ENCODE assay signal across 13 mouse cellular contexts in genomic region chr6:134388424-134389110, GRCm38 (mm10). TPM values are rescaled to one million over a fixed set of nuclear protein-coding genes. Genes with fewer than 3 reads are reported as not detected.
DNase-seq lines count a peak whose midpoint lies in the region; ATAC-seq lines count a peak whose summit lies in the region.
"Had no signal": no experiment of that assay in that cellular context is flagged by ENCODE, and none has a peak within 500 bp of the region (broad histone marks: within the 10 kb centered on the region; RNA-seq: fewer than 3 reads in every experiment).

No protein-coding gene starts in this region.

- no peak overlapping the region for H3K9ac ChIP-seq in embryonic facial prominence, embryonic 14.5 days (ENCODE audit: low read depth, low read length)
- no peak overlapping the region for H3K9ac ChIP-seq in kidney, embryonic 15.5 days
- H3K9ac ChIP-seq in neural tube, embryonic 14.5 days (replicated peaks; ENCODE audit: low read depth, low read length) = no peak overlapping the region
- H3K9ac ChIP-seq in heart, embryonic 12.5 days = no peak overlapping the region
- H3K9ac ChIP-seq: embryonic facial prominence, embryonic 13.5 days; liver, embryonic 12.5 days had no signal

- DNase-seq in embryonic facial prominence, embryonic 14.5 days (ENCODE audit: low spot score) = peak; percentile 67
- no peak for DNase-seq in embryonic facial prominence, embryonic 10.5 days (ENCODE audit: low spot score)
- no peak for DNase-seq in kidney, adult 9 months
- DNase-seq in right cerebral cortex, postnatal 10 days (ENCODE audit: low spot score in 2 of 2) = peak; percentile 65 to 69
- DNase-seq in right cerebral cortex, postnatal 36 days (ENCODE audit: low spot score in 2 of 2) = no peak

- no peaks in the 10 kb centered on the region for H3K4me1 ChIP-seq in embryonic facial prominence, embryonic 14.5 days (ENCODE audit: control insufficient read depth, insufficient read depth, low read length)
- H3K4me1 ChIP-seq in embryonic facial prominence, embryonic 10.5 days = no peaks in the 10 kb centered on the region
- peaks cover 5% of the 10 kb centered on the region; the same call in 1 of the 2 replicates for H3K4me1 ChIP-seq in kidney, embryonic 15.5 days
- no peaks in the 10 kb centered on the region for H3K4me1 ChIP-seq in neural tube, embryonic 14.5 days (ENCODE audit: control insufficient read depth, insufficient read depth, low read length)
- no peaks in the 10 kb centered on the region for H3K4me1 ChIP-seq in heart, embryonic 12.5 days (replicated peaks)
- H3K4me1 ChIP-seq: embryonic facial prominence, embryonic 13.5 days; liver, embryonic 12.5 days had no signal

- no peak overlapping the region for H3K27ac ChIP-seq in embryonic facial prominence, embryonic 14.5 days (replicated peaks; ENCODE audit: low read depth, low read length)
- H3K27ac ChIP-seq in embryonic facial prominence, embryonic 10.5 days (replicated peaks) = no peak overlapping the region
- no peak overlapping the region for H3K27ac ChIP-seq in kidney, embryonic 15.5 days
- no peak overlapping the region for H3K27ac ChIP-seq in neural tube, embryonic 14.5 days (ENCODE audit: low read depth, low read length)
- no peak overlapping the region for H3K27ac ChIP-seq in heart, embryonic 12.5 days (ENCODE audit: poor library complexity, severe bottlenecking)
- H3K27ac ChIP-seq: embryonic facial prominence, embryonic 13.5 days; liver, embryonic 12.5 days had no signal

- H3K27me3 ChIP-seq in embryonic facial prominence, embryonic 14.5 days (replicated peaks; ENCODE audit: control insufficient read depth, insufficient read depth, low read length) = no peaks in the 10 kb centered on the region
- H3K27me3 ChIP-seq in embryonic facial prominence, embryonic 10.5 days (replicated peaks; ENCODE audit: low read depth, poor library complexity, severe bottlenecking) = no peaks in the 10 kb centered on the region
- no peaks in the 10 kb centered on the region; the same call in 1 of the 2 replicates for H3K27me3 ChIP-seq in kidney, embryonic 15.5 days
- no peaks in the 10 kb centered on the region for H3K27me3 ChIP-seq in neural tube, embryonic 14.5 days (ENCODE audit: control insufficient read depth, insufficient read depth, low read length)
- no peaks in the 10 kb centered on the region for H3K27me3 ChIP-seq in heart, embryonic 12.5 days (replicated peaks)
- H3K27me3 ChIP-seq: embryonic facial prominence, embryonic 13.5 days; liver, embryonic 12.5 days; Patski had no signal

- 66% methylated on average over 24 of the region's 24 CpGs for WGBS in embryonic facial prominence, embryonic 14.5 days
- WGBS in embryonic facial prominence, embryonic 10.5 days = 86% methylated on average over 24 of the region's 24 CpGs
- 66% methylated on average over 24 of the region's 24 CpGs for WGBS in kidney, embryonic 15.5 days
- 58% methylated on average over 24 of the region's 24 CpGs for WGBS in neural tube, embryonic 14.5 days
- WGBS in heart, embryonic 12.5 days = 81% methylated on average over 24 of the region's 24 CpGs

- no peak overlapping the region for H3K4me3 ChIP-seq in embryonic facial prominence, embryonic 14.5 days (ENCODE audit: low read depth, low read length)
- H3K4me3 ChIP-seq in embryonic facial prominence, embryonic 10.5 days = no peak overlapping the region
- no peak overlapping the region for H3K4me3 ChIP-seq in kidney, embryonic 15.5 days (replicated peaks)
- no peak overlapping the region for H3K4me3 ChIP-seq in neural tube, embryonic 14.5 days (ENCODE audit: low read depth, low read length)
- H3K4me3 ChIP-seq in heart, embryonic 12.5 days = no peak overlapping the region
- H3K4me3 ChIP-seq: embryonic facial prominence, embryonic 13.5 days; liver, embryonic 12.5 days; myocyte had no signal

- H3K36me3 ChIP-seq in embryonic facial prominence, embryonic 14.5 days (ENCODE audit: control insufficient read depth, insufficient read depth, low read length) = no peaks in the 10 kb centered on the region
- H3K36me3 ChIP-seq in embryonic facial prominence, embryonic 10.5 days (replicated peaks) = no peaks in the 10 kb centered on the region
- no peaks in the 10 kb centered on the region for H3K36me3 ChIP-seq in kidney, embryonic 15.5 days
- H3K36me3 ChIP-seq in neural tube, embryonic 14.5 days (ENCODE audit: control insufficient read depth, insufficient read depth, low read length) = no peaks in the 10 kb centered on the region
- no peaks in the 10 kb centered on the region for H3K36me3 ChIP-seq in heart, embryonic 12.5 days
- H3K36me3 ChIP-seq: embryonic facial prominence, embryonic 13.5 days; liver, embryonic 12.5 days had no signal

- ATAC-seq in embryonic facial prominence, embryonic 14.5 days (ENCODE audit: low read depth) = peak; percentile 67; the same call in 1 of the 2 replicates
- no peak for ATAC-seq in kidney, embryonic 15.5 days (replicated peaks; ENCODE audit: low FRiP score)
- peak; percentile 68 for ATAC-seq in neural tube, embryonic 14.5 days (ENCODE audit: low read depth)
- ATAC-seq in heart, embryonic 12.5 days (ENCODE audit: insufficient number of reproducible peaks, low FRiP score) = no peak
- ATAC-seq: liver, embryonic 12.5 days; Patski had no signal

- H3K4me2 ChIP-seq in embryonic facial prominence, embryonic 14.5 days (ENCODE audit: low read depth, low read length) = 0 out of 2 replicates have a peak overlapping the region, but pooled peaks have one; percentile 0
- H3K4me2 ChIP-seq in kidney, embryonic 15.5 days = 0 out of 2 replicates have a peak overlapping the region, but pooled peaks have one; percentile 9
- no peak overlapping the region for H3K4me2 ChIP-seq in neural tube, embryonic 14.5 days (ENCODE audit: low read depth, low read length)
- H3K4me2 ChIP-seq in heart, embryonic 12.5 days = no peak overlapping the region
- H3K4me2 ChIP-seq: embryonic facial prominence, embryonic 13.5 days; liver, embryonic 12.5 days had no signal

- H3K9me3 ChIP-seq in embryonic facial prominence, embryonic 14.5 days (ENCODE audit: control insufficient read depth, low read length) = no peaks in the 10 kb centered on the region
- no peaks in the 10 kb centered on the region for H3K9me3 ChIP-seq in embryonic facial prominence, embryonic 10.5 days
- H3K9me3 ChIP-seq in kidney, embryonic 15.5 days (replicated peaks) = no peaks in the 10 kb centered on the region
- no peaks in the 10 kb centered on the region for H3K9me3 ChIP-seq in neural tube, embryonic 14.5 days (ENCODE audit: control insufficient read depth, low read length)
- H3K9me3 ChIP-seq in heart, embryonic 12.5 days (replicated peaks) = no peaks in the 10 kb centered on the region
- H3K9me3 ChIP-seq: embryonic facial prominence, embryonic 13.5 days; liver, embryonic 12.5 days had no signal

RNA-seq across cellular contexts. Expression of gene Bcl2l14, which starts 7.6 kb away (rescaled TPM):
- polyA plus RNA-seq in embryonic facial prominence, embryonic 14.5 days (2014; fragmentation: Nextera tagmentation; extraction: Ambion mirVana) = 2.6 and 3.0 TPM in 2 replicates
- 0.47 and 0.74 TPM in 2 replicates for polyA plus RNA-seq in embryonic facial prominence, embryonic 10.5 days (2016; fragmentation: Nextera tagmentation; extraction: Ambion mirVana)
- 4.6 and 5.5 TPM in 2 replicates for polyA plus RNA-seq in kidney, embryonic 15.5 days (2015; fragmentation: Nextera tagmentation; extraction: Ambion mirVana)
- polyA plus RNA-seq in neural tube, embryonic 14.5 days (2014; fragmentation: Nextera tagmentation; extraction: Ambion mirVana) = 0.09 TPM in 1 of 2 replicates, not detected in the other
- polyA plus RNA-seq in heart, embryonic 12.5 days (2016; fragmentation: Nextera tagmentation; extraction: Ambion mirVana) = 0.31 TPM in 1 of 2 replicates, not detected in the other
- polyA plus RNA-seq: heart, postnatal 0 days; Patski had no signal

Comparison
In these comparisons a context has a peak if more than half of its experiments do, and no peak if none do; other contexts are left out.
1. DNase-seq: peak in embryonic facial prominence, embryonic 14.5 days (single experiment) and right cerebral cortex, postnatal 10 days (2 of 2); none in embryonic facial prominence, embryonic 10.5 days (single experiment), kidney, adult 9 months (single experiment) and right cerebral cortex, postnatal 36 days (0 of 2).
2. ATAC-seq: peak in embryonic facial prominence, embryonic 14.5 days (single experiment) and neural tube, embryonic 14.5 days (single experiment); none in kidney, embryonic 15.5 days (single experiment) and heart, embryonic 12.5 days (single experiment).
3. H3K4me2 ChIP-seq: peak in embryonic facial prominence, embryonic 14.5 days (single experiment) and kidney, embryonic 15.5 days (single experiment); none in neural tube, embryonic 14.5 days (single experiment) and heart, embryonic 12.5 days (single experiment).